Mouse (Mus musculus): ENCODE measurements at regions not wholly inside any gene's neighbourhood (a gene's known extent, or its start where the extent isn't known, plus 50 kb on each side); places are given as distances from the start of the nearest gene placed in this dataset.

DNA sequence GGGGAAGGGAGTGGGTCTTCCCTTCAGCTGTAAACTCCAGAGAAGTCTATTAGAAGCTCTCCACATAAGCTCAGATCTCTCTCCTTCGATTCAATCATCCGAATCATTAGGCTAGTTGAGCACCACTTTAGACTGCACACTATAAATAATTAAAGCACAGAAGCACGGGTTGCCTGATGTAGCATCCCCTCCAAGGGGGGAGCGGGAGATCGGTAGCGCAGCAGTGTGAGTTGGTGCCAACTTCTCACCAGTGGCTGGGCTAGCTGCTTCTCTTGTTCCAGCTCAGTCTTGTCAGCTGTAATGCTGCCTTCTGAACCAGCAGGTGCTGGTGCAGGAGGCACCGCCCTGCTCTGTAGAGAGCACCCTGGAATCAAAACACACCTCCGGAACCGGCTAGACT lies 78.6 kb downstream of the A830031A19Rik start:
- 84% methylated on average over 9 of the region's 9 CpGs for WGBS
- H3K27me3 ChIP-seq (replicated peaks; ENCODE audit: control insufficient read depth, insufficient read depth, low read length) = no peaks in the 10 kb centered on the region
- no peak for ATAC-seq (replicated peaks; ENCODE audit: low FRiP score, low TSS enrichment, low read depth)
- no peaks in the 10 kb centered on the region for H3K36me3 ChIP-seq (ENCODE audit: control insufficient read depth, insufficient read depth, low read length)
- no peak overlapping the region for H3K4me3 ChIP-seq (ENCODE audit: low read depth, low read length)
- no peaks in the 10 kb centered on the region for H3K9me3 ChIP-seq (ENCODE audit: control insufficient read depth, low read length)
- H3K9ac ChIP-seq (ENCODE audit: low read length) = no peak overlapping the region
- no peak overlapping the region for H3K4me2 ChIP-seq (ENCODE audit: low read length)
- no peak overlapping the region for H3K27ac ChIP-seq (ENCODE audit: low read depth)
- no peaks in the 10 kb centered on the region for H3K4me1 ChIP-seq (replicated peaks; ENCODE audit: control insufficient read depth, insufficient read depth, low read length)
- no peak for DNase-seq (ENCODE audit: low spot score)

- DNase-seq (ENCODE audit: low spot score) (no peak), ATAC-seq (replicated peaks; ENCODE audit: low FRiP score, low TSS enrichment, low read depth) (no peak)
- no peak overlapping the region for H3K9ac ChIP-seq (ENCODE audit: low read length)
- no peak overlapping the region for H3K4me3 ChIP-seq (ENCODE audit: low read depth, low read length)
- H3K27ac ChIP-seq (ENCODE audit: low read depth) = no peak overlapping the region
- H3K27me3 ChIP-seq (replicated peaks; ENCODE audit: control insufficient read depth, insufficient read depth, low read length) = no peaks in the 10 kb centered on the region
- no peaks in the 10 kb centered on the region for H3K36me3 ChIP-seq (ENCODE audit: control insufficient read depth, insufficient read depth, low read length)
- no peak overlapping the region for H3K4me2 ChIP-seq (ENCODE audit: low read length)
- H3K4me1 ChIP-seq (replicated peaks; ENCODE audit: control insufficient read depth, insufficient read depth, low read length) = no peaks in the 10 kb centered on the region
- no peaks in the 10 kb centered on the region for H3K9me3 ChIP-seq (ENCODE audit: control insufficient read depth, low read length)
Measured at GRCm38 (mm10) chr11:23994160-23994559, 80.7 kb downstream of the A830031A19Rik start.

GRCm38 (mm10) chr11:23987532-23988450 lies 87.1 kb downstream of the A830031A19Rik start:
- Histone ChIP-seq H3K4me2 (ENCODE audit: low read length) (no peak overlapping the region), H3K36me3 (ENCODE audit: control insufficient read depth, insufficient read depth, low read length) (no peaks in the 10 kb centered on the region), H3K27ac (ENCODE audit: low read depth) (no peak overlapping the region), H3K9ac (ENCODE audit: low read length) (no peak overlapping the region), H3K4me3 (ENCODE audit: low read depth, low read length) (no peak overlapping the region), H3K4me1 (replicated peaks; ENCODE audit: control insufficient read depth, insufficient read depth, low read length) (no peaks in the 10 kb centered on the region), H3K9me3 (ENCODE audit: control insufficient read depth, low read length) (no peaks in the 10 kb centered on the region), H3K27me3 (replicated peaks; ENCODE audit: control insufficient read depth, insufficient read depth, low read length) (no peaks in the 10 kb centered on the region)
- DNase-seq (ENCODE audit: low spot score) = no peak
- 66% methylated on average over 7 of the region's 7 CpGs for WGBS
- ATAC-seq (replicated peaks; ENCODE audit: low FRiP score, low TSS enrichment, low read depth) = no peak

- DNase-seq (ENCODE audit: low spot score) = no peak
- no peak overlapping the region for H3K4me2 ChIP-seq (ENCODE audit: low read length)
- no peaks in the 10 kb centered on the region for H3K4me1 ChIP-seq (replicated peaks; ENCODE audit: control insufficient read depth, insufficient read depth, low read length)
- no peak overlapping the region for H3K27ac ChIP-seq (ENCODE audit: low read depth)
- no peaks in the 10 kb centered on the region for H3K27me3 ChIP-seq (replicated peaks; ENCODE audit: control insufficient read depth, insufficient read depth, low read length)
- no peak overlapping the region for H3K9ac ChIP-seq (ENCODE audit: low read length)
- H3K9me3 ChIP-seq (ENCODE audit: control insufficient read depth, low read length) = no peaks in the 10 kb centered on the region
- ATAC-seq (replicated peaks; ENCODE audit: low FRiP score, low TSS enrichment, low read depth) = no peak
- WGBS = 89% methylated on average over 3 of the region's 3 CpGs
- H3K4me3 ChIP-seq (ENCODE audit: low read depth, low read length) = no peak overlapping the region
- no peaks in the 10 kb centered on the region for H3K36me3 ChIP-seq (ENCODE audit: control insufficient read depth, insufficient read depth, low read length)
Measured at GRCm38 (mm10) chr11:23985231-23985630, 89.6 kb downstream of the A830031A19Rik start.

GRCm38 (mm10) chr11:23979332-23979731 lies 84.3 kb upstream of the Papolg start:
- Histone ChIP-seq H3K27me3 (replicated peaks; ENCODE audit: control insufficient read depth, insufficient read depth, low read length) (no peaks in the 10 kb centered on the region), H3K36me3 (ENCODE audit: control insufficient read depth, insufficient read depth, low read length) (no peaks in the 10 kb centered on the region), H3K4me2 (ENCODE audit: low read length) (no peak overlapping the region), H3K9ac (ENCODE audit: low read length) (no peak overlapping the region), H3K9me3 (ENCODE audit: control insufficient read depth, low read length) (no peaks in the 10 kb centered on the region), H3K27ac (ENCODE audit: low read depth) (no peak overlapping the region), H3K4me1 (replicated peaks; ENCODE audit: control insufficient read depth, insufficient read depth, low read length) (no peaks in the 10 kb centered on the region), H3K4me3 (ENCODE audit: low read depth, low read length) (no peak overlapping the region)
- ATAC-seq (replicated peaks; ENCODE audit: low FRiP score, low TSS enrichment, low read depth) (0 out of 2 replicates have a peak, but pooled peaks have one; percentile 66), DNase-seq (ENCODE audit: low spot score) (peak; percentile 89)
- 7% methylated on average over 5 of the region's 5 CpGs for WGBS

DNA sequence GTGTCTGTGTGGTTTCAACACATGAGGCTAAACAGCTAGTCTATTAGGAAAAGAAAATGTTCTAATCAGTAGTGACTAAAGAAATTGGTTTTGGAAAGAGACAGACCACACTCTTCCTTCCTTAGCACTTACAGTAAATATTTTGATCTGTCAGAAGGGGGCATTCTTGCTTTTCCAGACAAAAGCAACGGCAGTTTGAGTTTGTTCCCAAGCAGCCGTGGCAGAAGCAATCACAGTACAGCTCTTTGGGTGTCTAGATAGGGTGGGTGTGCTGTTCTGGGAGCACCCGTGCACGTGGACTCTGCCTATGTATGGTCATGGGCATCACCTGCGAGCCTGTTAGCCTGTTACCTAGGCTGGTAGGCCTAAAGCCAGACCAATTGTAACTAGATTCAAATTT lies 83.2 kb upstream of the Papolg start:
- no peak overlapping the region for H3K4me3 ChIP-seq (ENCODE audit: low read depth, low read length)
- H3K9ac ChIP-seq (ENCODE audit: low read length) = no peak overlapping the region
- H3K4me2 ChIP-seq (ENCODE audit: low read length) = no peak overlapping the region
- 69% methylated on average over 5 of the region's 5 CpGs for WGBS
- no peaks in the 10 kb centered on the region for H3K4me1 ChIP-seq (replicated peaks; ENCODE audit: control insufficient read depth, insufficient read depth, low read length)
- DNase-seq (ENCODE audit: low spot score) (no peak), ATAC-seq (replicated peaks; ENCODE audit: low FRiP score, low TSS enrichment, low read depth) (no peak)
- H3K36me3 ChIP-seq (ENCODE audit: control insufficient read depth, insufficient read depth, low read length) = no peaks in the 10 kb centered on the region
- no peak overlapping the region for H3K27ac ChIP-seq (ENCODE audit: low read depth)
- H3K27me3 ChIP-seq (replicated peaks; ENCODE audit: control insufficient read depth, insufficient read depth, low read length) = no peaks in the 10 kb centered on the region
- H3K9me3 ChIP-seq (ENCODE audit: control insufficient read depth, low read length) = no peaks in the 10 kb centered on the region

DNA sequence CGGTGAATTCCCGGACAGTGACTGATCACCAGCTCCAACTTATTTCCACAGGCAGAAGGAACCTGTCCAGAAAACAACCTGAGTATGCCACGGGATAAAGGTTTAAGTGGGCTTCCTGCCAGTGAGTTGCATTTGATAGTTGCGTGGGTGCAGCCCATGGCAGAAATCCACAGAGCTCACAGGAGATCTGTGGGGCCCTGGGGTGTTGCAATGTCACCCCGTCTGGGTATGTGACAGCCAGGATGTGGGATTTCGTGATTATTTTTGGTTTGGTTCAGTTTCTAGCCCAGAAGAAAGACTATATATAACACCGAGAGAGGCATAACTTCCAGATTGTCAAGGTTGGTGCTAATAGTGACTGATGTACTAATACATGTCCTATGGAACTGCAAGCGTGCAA lies 82.0 kb upstream of the Papolg start:
- 80% methylated on average over 8 of the region's 8 CpGs for WGBS
- no peaks in the 10 kb centered on the region for H3K9me3 ChIP-seq (ENCODE audit: control insufficient read depth, low read length)
- ATAC-seq (replicated peaks; ENCODE audit: low FRiP score, low TSS enrichment, low read depth) (no peak), DNase-seq (ENCODE audit: low spot score) (no peak)
- no peaks in the 10 kb centered on the region for H3K4me1 ChIP-seq (replicated peaks; ENCODE audit: control insufficient read depth, insufficient read depth, low read length)
- no peak overlapping the region for H3K4me3 ChIP-seq (ENCODE audit: low read depth, low read length)
- H3K27me3 ChIP-seq (replicated peaks; ENCODE audit: control insufficient read depth, insufficient read depth, low read length) = no peaks in the 10 kb centered on the region
- no peak overlapping the region for H3K9ac ChIP-seq (ENCODE audit: low read length)
- no peaks in the 10 kb centered on the region for H3K36me3 ChIP-seq (ENCODE audit: control insufficient read depth, insufficient read depth, low read length)
- no peak overlapping the region for H3K27ac ChIP-seq (ENCODE audit: low read depth)
- H3K4me2 ChIP-seq (ENCODE audit: low read length) = no peak overlapping the region

- Histone ChIP-seq H3K9me3 (ENCODE audit: control insufficient read depth, low read length) (no peaks in the 10 kb centered on the region), H3K36me3 (ENCODE audit: control insufficient read depth, insufficient read depth, low read length) (no peaks in the 10 kb centered on the region), H3K4me2 (ENCODE audit: low read length) (no peak overlapping the region), H3K9ac (ENCODE audit: low read length) (no peak overlapping the region), H3K27ac (ENCODE audit: low read depth) (no peak overlapping the region), H3K27me3 (replicated peaks; ENCODE audit: control insufficient read depth, insufficient read depth, low read length) (no peaks in the 10 kb centered on the region), H3K4me3 (ENCODE audit: low read depth, low read length) (no peak overlapping the region), H3K4me1 (replicated peaks; ENCODE audit: control insufficient read depth, insufficient read depth, low read length) (no peaks in the 10 kb centered on the region)
- ATAC-seq (replicated peaks; ENCODE audit: low FRiP score, low TSS enrichment, low read depth) (no peak), DNase-seq (ENCODE audit: low spot score) (no peak)
- 1% methylated on average over 4 of the region's 4 CpGs for WGBS
Measured at GRCm38 (mm10) chr11:23954323-23954722, 59.3 kb upstream of the Papolg start.

- no peak overlapping the region for H3K27ac ChIP-seq (ENCODE audit: low read depth)
- H3K9me3 ChIP-seq (ENCODE audit: control insufficient read depth, low read length) = no peaks in the 10 kb centered on the region
- no peak for ATAC-seq (replicated peaks; ENCODE audit: low FRiP score, low TSS enrichment, low read depth)
- no peak overlapping the region for H3K4me3 ChIP-seq (ENCODE audit: low read depth, low read length)
- no peaks in the 10 kb centered on the region for H3K27me3 ChIP-seq (replicated peaks; ENCODE audit: control insufficient read depth, insufficient read depth, low read length)
- H3K4me2 ChIP-seq (ENCODE audit: low read length) = no peak overlapping the region
- no peaks in the 10 kb centered on the region for H3K4me1 ChIP-seq (replicated peaks; ENCODE audit: control insufficient read depth, insufficient read depth, low read length)
- H3K9ac ChIP-seq (ENCODE audit: low read length) = no peak overlapping the region
- no peaks in the 10 kb centered on the region for H3K36me3 ChIP-seq (ENCODE audit: control insufficient read depth, insufficient read depth, low read length)
- no peak for DNase-seq (ENCODE audit: low spot score)
Measured at GRCm38 (mm10) chr11:23945966-23946365, 50.9 kb upstream of the Papolg start.
